Mouse (Mus musculus) layer of hippocampus, adult 9-11 months (tissue): ENCODE results near the gene Cebpa.

Experiments
- DNase-seq: peaks from one replicate; pipeline ENCODE4 v3.0.0; 2022

Cebpa gene

GRCm38 (mm10) chr7:35150860-35151259, 31.8 kb downstream of the Cebpa start:
- DNase-seq: peak; percentile 66

DNA sequence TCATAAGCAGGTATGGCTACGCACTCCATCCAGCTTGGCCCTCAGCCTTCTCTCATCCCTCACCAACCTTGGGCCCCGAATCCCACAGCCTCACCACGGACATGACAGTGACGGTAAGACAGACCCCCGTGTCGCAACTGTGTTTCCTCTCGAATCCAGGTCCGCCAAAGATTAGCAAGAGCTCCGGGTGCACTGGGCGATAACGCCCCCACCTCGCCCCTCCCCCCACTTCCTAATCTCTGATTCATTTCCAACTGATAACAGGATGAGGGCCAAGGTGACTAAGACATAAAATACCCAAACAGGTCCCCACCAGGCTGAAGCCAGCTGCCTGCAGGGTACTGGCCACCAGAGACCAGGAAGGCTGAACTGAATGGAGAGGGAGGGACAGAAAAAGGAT, 35.4 kb downstream of the Cebpa start:
- no peak for DNase-seq

DNA sequence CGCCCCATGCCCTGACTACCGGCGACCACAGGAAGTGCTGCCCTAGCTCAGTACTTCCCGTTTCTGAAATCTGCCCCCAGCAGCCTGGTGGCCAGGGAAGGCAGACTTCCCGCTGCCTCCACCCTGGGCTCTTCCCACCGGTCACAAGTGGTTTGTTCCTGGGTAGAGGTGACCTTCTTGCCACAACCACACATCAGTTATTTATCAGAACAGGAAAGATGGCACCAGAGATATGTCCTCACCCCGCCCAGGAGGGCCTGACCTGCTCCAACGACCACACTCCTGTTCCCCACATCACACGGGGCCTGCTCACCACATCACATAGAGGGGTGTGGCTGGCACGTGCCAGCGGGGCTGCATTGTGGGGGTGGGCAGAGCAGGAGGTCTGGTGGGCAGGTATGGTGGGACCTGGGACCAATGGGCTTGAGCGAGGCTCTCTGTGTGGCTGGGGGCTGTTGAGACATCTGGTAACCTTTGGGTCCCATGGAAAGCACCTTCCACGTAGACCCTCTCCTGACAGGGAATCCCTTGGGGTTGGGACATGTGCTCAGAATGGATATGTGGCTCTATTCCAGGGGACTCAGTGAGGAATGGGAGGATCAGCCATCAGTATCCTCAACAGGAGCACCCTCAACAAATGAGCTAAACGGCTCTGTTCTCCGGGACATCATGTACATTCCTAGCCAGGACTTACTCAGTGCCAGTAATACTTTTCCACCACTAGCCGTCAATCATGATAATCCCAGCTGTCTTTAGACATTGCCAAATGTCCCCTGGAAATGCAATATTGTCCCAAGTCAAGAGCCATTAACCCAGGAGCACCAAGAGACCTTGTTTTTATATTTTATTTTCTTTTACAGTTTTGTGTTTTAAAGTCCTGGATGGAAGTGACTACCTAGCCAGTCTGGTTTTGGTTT, 37.7 kb downstream of the Cebpa start:
- peak; percentile 30 for DNase-seq

DNA sequence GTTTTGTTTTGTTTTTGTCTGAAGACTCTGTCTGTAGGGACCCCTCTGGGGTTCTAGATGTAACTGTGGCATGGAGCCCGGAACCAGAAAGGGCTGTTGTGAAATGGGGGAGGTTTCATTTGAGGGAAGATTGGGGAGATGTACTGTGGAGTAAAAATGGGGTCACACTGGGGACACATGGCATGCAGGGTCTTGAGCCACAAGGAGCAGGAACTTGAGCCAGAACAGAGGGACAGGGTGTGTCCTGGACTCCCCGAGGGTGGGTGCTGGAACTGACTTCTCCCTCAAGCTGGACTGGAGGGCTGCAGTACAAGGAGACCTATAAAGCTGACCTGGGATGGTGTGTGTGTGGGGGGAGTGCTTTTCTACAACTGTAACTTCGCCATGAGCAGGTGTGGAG, 38.4 kb downstream of the Cebpa start:
- no peak for DNase-seq

DNA sequence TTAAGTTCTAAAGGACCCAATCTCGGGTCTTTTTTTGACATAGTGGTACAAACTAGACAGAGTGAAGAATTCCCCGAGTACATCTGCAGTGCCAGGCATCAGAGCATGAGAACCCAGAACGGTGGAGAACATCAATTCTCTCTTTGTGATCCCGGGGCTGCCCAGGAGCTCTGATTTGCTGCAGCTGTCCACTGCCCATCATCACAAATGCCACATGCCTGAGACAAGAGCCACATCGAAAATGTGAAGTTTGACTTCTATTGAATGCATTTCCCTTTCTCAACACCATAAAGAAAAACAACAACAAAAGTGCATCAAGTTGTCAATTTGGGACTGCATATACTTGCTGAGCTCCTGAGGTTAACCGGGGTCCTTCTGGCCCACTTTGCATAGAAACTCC, 43.4 kb downstream of the Cebpa start:
- DNase-seq: no peak

GRCm38 (mm10) chr7:35163600-35163999, 44.5 kb downstream of the Cebpa start:
- DNase-seq: peak; percentile 84

GRCm38 (mm10) chr7:35164131-35164530, 45.0 kb downstream of the Cebpa start:
- no peak for DNase-seq

- no peak for DNase-seq
Measured at GRCm38 (mm10) chr7:35166988-35167387, 47.9 kb downstream of the Cebpa start.

- no peak for DNase-seq
Measured at GRCm38 (mm10) chr7:35167925-35168324, 48.8 kb downstream of the Cebpa start.

GRCm38 (mm10) chr7:35169341-35169740, 50.2 kb downstream of the Cebpa start:
- peak; percentile 82 for DNase-seq
